Mouse (Mus musculus) hindbrain, embryonic 13.5 days (tissue): Measurements from ENCODE around the gene Otx2. TPM values are rescaled to one million over a fixed set of nuclear protein-coding genes. Genes with fewer than 3 reads are reported as not detected.

Source experiments
- polyA plus RNA-seq: library from polyadenylated mRNA; unstranded; fragments of >200 nt; fragmentation: Nextera tagmentation; extraction: Ambion mirVana; gene quantifications from 2 replicates; pipeline ENCODE4 v1.2.1, GENCODE M21; 2015

Gene Otx2
- polyA plus RNA-seq, 1 experiment from 2014 or later = 24.1 TPM

Other genes with a start within 250 kb of the Otx2 start
- 19.6 and 20.4 TPM in 2 replicates for gene Tmem260, start 227.7 kb downstream of the Otx2 start, polyA plus RNA-seq